Mouse (Mus musculus): ENCODE measurements around the gene Cdc42ep5. TPM values are rescaled to one million over a fixed set of nuclear protein-coding genes. Genes with fewer than 3 reads are reported as not detected.
"Not testable (repeated sequence)": the region's sequence is repeated elsewhere in the genome, so short reads cannot be mapped to it uniquely, and the experiment has no call there.

Cdc42ep5 gene
- total RNA-seq (2015; ENCODE audit: low replicate concordance) (not detected in 2 replicates), total RNA-seq (2017; ENCODE audit: low replicate concordance) (not detected in 2 replicates)

DNA sequence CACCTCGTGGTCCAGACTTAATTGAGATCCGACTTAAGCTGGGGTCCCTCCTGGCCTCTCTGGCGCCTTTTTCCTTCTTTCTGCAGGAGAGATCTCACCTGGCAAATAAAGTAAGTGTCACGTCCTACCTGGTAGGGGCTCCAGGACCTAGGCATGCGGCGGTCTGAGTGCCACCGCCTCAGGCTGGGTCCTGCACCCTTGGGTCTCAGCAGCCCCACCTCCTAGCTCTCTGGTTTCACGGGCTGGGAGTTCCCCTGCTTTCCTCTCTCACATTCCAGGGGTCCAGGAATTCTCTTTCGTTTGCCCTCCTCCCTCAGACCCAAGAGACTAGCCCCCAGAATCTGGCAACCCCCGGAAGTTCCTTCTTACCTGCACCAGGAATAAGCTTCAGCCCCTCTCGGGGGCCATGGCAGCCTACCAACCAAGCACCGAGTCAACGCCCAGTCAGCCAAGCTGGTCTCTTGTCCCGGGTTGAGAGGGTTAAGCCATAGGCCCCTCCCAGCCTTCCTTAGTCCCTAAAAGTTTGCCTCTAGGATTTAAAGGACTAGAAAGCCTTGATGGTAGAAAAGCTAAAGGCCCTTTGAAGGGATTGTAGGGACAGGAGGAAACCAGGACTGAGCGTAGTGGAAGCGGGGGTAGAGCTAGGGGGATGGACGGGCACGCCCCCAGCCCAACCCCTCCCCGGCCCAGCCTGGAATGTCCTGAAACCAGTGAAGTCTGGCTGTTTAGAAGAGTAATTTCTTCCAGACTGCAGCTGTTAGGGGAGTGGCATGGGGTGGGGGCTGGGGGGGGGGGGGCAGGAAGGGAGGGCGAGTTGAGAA, at the start of gene Cdc42ep5:
TSS of gene Cdc42ep5 (minus strand) at position 771 of the 821 bp plus-strand sequence.
- 0 out of 2 replicates have a peak, but pooled peaks have one; percentile 25 for ATAC-seq (replicated peaks; ENCODE audit: low FRiP score, poor library complexity, severe bottlenecking)

DNA sequence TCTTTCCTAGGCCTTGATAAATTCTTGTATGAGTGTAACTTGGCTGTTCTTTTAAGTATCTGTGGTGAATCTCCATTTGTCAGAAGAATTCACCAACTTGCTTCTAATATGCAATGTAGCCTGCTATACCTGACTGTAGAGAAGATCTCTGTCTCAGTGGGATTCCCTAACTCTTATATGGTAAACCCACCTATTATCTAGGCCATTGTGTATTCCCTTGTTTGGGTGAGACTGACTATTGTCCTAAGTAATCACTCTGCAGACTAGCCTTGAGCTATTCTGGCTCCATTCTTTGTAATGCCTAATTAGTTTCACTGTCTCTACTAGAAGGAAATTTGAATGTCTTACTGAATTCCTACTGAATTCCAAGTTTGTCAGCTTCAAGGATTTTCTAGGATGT, 48.8 kb upstream of the Cdc42ep5 start:
- ATAC-seq (replicated peaks; ENCODE audit: low FRiP score, poor library complexity, severe bottlenecking) = not testable (repeated sequence)

DNA sequence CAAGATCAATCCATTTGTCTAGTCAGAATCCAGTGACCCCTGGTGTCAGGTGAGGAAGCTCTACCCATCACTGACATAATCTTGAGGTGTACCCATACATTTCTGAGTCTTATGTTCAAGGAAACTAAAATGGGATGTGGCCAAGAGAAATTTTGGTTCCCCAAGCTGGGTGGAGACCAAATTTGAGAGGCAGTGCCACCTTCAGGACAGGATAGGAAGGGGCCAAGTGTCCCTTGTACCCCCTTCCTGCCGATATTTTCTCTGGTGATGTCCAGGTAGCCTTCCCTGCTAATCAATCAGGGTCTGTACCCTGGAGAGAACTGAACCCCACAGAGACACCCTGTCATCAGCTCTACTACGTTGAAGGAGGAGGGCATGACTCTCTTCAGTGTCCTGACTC, 44.0 kb upstream of the Cdc42ep5 start:
- ATAC-seq (replicated peaks; ENCODE audit: low FRiP score, poor library complexity, severe bottlenecking) = no peak

DNA sequence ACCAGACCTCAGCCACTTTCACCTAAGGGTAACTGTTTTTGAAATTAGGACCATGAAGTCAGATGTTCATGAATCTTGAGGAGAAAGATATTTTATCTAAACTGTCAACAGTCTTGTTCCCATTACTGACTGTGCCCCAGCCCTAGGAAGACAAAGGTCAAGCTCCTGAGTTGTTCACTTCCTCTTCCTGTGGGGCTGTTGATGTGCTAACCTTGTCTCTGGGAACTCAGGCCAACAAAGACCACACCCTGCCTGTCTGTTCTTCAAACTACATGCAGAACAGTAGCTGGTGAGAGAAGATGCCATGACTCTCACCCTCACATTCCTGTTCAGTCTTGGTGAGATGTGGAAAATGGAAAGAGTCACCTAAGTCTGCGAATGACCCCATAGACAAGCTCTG, 42.5 kb upstream of the Cdc42ep5 start:
- ATAC-seq (replicated peaks; ENCODE audit: low FRiP score, poor library complexity, severe bottlenecking) = no peak

DNA sequence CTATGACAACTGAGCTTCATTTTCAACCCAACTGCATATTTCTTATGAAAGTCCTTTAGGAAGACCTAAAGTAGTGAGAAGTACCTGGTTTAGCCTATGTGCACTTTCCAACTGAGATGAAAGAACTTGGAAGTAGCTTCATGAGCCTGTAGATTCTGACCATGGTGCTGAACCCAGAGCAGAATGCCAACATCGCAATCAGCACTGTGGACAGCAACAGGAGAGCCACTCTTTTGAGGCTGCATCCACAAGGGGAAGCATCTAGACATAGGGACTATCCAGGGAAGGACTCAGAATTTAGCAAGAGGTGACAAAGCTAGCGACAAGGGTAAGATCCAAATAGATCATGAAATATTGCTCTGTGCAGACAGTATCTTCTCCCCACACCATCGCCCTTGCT, 13.8 kb upstream of the Cdc42ep5 start:
- ATAC-seq (replicated peaks; ENCODE audit: low FRiP score, poor library complexity, severe bottlenecking) = no peak

DNA sequence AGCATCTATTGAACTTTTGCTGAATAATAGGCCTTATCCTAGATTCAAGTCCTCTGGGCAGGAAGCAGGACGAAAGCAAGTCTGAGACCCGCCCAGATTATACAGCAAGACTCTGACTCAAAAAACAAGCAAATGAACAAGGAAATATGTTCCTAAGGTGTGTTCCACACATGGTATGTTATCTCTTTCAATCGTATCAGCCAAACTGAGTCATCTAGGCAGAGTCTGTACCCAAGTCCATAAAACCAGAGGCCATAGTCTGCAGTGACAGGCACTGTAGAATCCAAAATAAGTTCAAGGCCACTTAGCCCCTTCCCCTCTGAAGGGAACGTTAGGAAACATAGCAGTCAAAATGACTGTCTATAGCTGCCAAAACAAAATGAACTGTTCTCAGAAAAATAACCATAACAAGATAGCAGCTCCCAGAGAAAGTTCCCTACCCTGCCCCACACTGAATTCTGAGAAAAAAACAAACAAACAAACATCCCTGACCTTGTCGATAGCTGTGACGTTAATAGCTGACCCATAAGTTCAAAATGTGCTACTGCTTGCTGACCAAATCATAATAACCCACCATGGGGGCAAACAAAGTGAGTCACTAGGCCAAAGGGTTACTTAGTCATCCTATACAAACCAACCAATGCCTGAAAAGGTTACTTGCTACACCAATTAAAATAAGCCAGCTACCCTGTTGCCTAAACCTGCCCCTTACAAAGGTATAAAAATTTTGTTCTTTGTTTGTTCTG, 5.7 kb upstream of the Cdc42ep5 start:
- no peak for ATAC-seq (replicated peaks; ENCODE audit: low FRiP score, poor library complexity, severe bottlenecking)

DNA sequence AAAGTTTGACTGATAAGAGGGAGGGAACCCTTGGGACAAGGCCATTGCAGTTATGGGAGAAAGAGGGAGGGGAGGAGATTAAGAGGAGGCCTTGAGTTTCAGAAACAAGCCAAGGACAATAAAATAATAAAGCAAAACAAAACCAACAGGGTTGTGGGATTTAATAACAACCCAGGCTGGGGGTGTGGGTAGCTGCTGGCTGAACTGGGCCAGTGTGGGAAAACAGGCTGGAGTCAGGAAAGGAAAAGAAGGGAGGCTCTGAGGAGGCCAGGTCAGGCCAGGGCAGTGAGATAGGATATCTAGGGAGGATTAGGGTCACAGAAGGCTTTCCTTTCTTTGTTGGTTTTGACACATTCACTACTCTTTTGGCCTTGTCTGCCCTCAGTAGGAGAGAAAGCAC, 2.4 kb upstream of the Cdc42ep5 start:
- no peak for ATAC-seq (replicated peaks; ENCODE audit: low FRiP score, poor library complexity, severe bottlenecking)

DNA sequence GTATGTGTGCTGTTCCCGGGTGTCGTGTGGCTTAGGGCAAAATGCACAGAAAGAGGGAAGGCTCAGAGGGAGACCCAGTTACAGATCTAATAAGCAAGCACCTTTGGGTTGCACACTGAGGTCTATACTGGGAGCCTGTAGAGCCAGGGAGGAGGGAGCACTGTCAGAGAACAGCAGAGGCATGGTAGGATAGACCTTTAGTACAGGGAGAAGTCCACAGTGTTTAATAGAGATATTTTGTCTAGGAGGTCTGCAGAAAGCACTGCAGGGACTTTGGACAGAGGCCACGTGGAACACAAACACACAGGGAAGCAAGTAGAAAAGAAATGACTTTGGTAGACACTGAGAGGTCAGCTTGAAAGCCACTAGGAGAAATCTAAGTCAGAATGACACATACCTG, 626 bp upstream of the Cdc42ep5 start:
- no peak for ATAC-seq (replicated peaks; ENCODE audit: low FRiP score, poor library complexity, severe bottlenecking)

DNA sequence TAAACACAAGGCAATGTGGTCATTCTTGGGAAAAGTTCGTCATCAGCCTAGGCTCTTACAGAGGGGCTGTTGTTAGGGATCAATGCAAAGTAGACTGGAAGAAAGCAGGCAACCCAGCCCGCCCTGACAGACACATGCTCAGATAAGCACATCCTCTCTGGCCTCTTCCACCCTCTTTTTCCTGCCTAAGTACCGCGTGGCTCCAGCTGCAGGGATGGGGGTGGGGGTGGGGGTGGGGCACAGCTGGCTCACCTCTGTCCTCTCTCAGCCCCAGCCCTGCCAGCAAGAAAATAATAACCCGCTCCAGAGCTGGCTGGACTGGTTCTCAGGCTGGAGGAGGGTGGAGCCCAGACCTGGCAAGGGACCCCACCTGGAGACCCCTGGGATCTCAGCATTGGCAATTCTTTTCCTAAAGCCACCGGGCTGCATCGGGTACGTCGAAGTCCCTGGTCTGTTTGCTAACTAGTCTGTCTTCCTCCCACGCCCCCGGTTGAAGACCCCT, 1.0 kb downstream of the Cdc42ep5 start:
- ATAC-seq (replicated peaks; ENCODE audit: low FRiP score, poor library complexity, severe bottlenecking) = no peak

DNA sequence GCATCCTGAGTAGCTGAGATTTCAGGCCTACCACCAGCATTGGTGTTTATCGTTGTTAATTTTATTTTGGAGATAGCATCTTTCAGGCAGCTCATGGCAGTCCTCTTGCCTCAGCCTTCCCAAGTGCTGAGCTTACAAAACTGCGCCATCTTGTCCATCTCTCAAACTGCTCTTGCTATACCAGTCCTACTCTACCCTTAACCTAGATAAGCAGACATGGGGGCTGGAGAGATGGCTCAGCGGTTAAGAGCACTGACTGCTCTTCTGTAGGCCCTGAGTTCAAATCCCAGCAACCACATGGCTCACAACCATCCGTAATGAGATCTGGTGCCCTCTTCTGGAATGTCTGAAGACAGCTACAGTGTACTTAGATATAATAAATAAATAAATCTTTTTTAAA, 3.1 kb downstream of the Cdc42ep5 start:
- not testable (repeated sequence) for ATAC-seq (replicated peaks; ENCODE audit: low FRiP score, poor library complexity, severe bottlenecking)

DNA sequence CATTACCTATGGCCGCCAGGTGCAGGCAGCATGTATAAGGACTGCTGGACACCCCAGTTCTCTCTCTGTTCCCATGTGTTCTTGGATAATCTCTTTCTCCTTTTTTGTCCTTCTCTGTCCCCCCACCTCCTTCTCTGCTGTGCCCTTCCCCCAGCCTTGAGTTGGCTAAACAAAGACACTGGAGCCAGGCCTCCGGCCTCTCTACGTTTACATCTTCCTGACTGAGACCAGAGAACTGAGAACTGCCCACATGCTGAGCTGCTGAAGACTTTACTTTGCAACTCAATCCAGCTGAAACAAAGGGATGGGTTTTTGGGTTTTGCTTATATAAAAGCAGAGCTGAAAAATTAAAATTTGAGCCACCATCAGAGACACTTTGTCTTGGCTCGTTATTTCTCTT, 9.7 kb downstream of the Cdc42ep5 start:
- no peak for ATAC-seq (replicated peaks; ENCODE audit: low FRiP score, poor library complexity, severe bottlenecking)

DNA sequence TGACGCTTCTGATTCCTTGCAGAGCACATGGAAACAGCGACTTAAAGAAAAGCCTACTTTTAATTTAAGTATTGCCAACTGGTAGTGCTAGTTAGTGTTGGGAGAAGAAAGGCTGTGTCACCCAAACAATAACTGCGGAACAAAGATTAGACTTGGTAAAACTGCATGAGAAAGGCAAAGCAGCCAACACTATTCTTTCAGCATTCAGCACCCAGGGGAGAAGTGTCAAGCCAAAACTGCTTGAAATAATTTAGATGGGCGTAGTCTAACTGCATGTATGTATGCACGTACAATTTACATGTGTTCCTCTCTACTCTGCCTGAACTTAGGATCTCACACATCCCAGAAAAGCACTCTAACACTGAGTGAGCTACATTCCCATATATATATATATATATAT, 10.3 kb downstream of the Cdc42ep5 start:
- ATAC-seq (replicated peaks; ENCODE audit: low FRiP score, poor library complexity, severe bottlenecking) = no peak

DNA sequence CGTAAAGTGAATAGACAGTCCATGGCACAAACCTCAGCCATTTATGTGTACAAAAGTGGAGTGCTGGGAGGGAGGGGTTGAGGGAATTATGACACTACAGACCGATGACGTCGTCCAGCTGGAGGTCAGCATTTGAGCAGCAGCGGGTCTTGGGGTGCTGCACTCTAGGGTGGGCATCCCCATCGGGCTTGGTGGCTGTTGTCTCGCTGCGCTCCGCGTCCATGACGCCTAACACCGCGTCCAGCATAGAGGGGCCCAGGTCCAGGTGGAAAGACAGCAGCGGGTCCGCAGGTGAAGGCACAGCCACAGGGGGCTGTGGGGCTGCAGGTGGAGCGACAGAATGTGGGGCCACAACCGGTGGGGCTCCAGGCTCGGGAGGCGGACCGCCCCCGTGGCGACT, 13.4 kb downstream of the Cdc42ep5 start:
- no peak for ATAC-seq (replicated peaks; ENCODE audit: low FRiP score, poor library complexity, severe bottlenecking)

DNA sequence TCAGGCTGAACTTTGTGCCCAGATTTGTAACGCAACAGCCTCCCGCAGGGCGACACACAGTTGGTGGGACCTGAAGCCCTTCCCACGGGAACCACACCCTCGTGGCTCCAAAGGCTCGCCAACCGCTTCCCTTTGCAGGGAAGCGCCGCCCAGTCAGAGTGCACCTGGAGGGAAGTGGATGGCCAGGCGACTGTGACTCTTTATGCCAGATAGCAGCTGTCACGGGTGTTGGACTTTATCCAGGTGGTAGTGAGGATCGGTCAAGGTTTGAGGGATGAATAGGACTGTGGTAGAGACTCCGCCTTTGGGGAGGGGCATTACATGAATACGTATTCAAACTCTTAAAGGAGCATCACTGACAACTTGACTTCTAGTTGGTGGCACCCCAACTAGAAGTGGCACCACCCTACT, 13.8 kb downstream of the Cdc42ep5 start:
- ATAC-seq (replicated peaks; ENCODE audit: low FRiP score, poor library complexity, severe bottlenecking) = 0 out of 2 replicates have a peak, but pooled peaks have one; percentile 31

DNA sequence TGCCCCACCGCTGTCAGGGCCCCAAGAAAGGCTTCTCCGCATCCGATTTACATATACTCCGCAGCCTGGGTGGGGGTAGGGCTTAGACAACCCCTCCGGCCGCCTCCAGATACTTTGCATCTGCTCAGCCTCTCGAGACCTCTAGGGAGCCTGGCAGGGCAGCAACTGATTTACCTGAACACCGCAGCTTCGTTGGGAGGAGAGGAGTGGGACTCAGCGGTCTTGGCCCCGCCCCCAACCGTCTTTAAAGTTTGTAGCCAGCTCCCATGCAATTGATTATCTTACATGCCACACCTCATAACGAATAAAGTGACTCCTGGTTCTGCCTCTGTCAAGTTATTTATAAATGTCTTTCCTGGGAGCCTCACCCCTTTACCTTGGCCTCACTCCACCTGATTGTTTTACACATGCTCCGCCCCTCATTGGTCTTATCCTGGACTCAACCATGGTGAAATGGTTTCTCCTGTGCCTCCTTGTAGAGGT, 14.6 kb downstream of the Cdc42ep5 start, which contains the start of gene Leng9:
TSS of gene Leng9 (minus strand) at position 316 of the 483 bp plus-strand sequence.
- ATAC-seq (replicated peaks; ENCODE audit: low FRiP score, poor library complexity, severe bottlenecking) = peak; percentile 51

DNA sequence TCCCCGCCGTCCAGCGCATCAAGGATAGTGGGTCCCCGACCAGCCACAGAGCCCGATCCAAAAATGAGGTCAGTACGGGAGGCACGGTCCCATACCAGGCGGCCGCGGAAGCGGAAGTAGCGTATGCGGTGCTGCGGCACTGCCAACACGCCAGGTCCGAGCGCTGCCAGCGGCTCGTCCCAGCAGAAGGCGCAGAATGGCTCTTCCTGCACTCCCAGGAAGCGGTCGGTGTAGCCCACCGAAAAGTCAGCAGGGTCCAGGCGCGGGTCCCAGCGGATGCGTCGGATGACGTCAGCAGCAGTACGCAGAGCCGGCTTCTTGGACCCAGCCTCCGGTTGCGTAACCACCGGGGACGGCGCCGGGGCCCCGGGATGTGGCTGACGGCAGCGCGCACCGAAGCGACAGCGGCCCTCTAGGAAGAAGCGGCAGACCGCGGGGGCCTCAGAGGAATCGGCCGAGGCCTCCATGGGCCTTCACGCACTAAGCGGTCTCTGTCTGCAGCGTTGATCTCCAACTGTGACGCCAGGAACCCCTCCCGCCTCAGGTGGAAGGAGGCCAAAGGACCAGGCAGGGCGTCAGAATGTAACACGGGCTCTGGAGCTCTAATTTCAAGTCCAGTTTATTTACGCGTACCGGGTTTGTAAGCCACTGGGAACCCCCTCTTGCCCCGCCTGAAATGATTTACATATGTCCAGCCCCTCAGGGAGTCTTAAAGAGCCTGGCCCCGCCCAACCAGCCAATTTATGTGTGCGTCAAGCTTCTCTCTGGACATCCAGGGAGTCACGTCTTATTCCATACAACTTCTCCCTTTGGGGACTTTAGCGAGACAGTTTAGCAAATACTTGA, 15.2 kb downstream of the Cdc42ep5 start:
- peak; percentile 74 for ATAC-seq (replicated peaks; ENCODE audit: low FRiP score, poor library complexity, severe bottlenecking)

DNA sequence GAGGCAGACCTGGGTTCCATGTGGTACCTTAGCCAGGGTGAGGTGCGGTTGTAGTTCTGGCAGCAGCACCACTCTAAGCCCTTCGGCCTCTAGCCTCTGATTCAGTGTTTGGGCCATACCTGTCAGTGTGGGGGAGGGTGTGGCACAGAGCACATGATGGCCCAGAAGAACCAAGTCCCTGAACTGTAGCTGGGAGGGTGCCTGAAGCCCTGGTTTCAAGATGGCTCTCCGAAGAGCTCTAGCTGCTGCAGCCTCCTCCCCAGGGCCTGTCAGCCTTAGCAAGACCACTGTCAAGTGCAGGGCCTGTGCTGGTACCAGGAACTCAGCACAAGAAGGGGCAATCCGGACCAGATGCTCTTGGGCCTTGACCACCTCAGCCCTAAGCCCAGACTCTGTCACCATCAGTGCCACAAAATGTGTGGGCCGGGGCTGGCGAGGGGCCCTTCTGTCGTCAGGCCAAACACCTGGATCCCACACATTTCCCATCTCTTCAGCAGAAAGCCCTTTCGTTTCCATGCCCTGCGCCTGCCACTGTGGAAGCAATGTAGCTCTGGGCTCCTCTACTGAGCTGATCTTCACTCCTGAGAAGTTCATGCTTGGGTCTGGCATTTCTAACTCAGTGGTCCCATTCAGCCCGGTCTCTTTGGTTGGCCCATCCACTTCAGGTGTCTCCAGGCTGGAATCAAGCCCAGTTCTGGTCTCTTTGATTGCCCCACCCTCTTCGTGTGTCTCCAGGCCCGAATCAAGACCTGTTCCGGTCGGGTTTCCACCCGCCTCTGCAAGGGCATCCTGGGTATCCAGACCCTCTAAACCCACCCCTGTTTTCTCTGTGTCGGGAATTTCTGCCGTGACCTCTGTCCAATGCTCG, 16.1 kb downstream of the Cdc42ep5 start:
- ATAC-seq (replicated peaks; ENCODE audit: low FRiP score, poor library complexity, severe bottlenecking) = no peak

DNA sequence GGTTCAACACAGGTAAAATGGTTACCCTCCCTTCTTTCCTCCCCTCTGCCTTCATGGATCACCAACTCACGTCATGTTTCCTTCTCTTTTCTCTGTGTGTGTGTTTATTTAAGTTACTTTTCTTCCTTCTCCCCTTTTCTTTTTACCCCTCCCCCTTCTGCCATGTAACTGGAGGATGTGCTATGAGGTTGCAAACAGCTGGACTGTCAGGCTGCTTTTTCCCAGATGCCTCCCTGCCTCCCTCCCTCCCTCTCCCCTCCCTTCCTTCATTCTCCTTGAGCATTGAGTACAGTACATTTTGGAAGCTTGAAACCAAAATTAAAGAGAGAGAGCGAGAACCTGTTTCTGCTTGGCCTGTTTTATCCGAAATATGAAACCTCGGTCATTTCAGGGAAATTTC, 16.8 kb downstream of the Cdc42ep5 start:
- ATAC-seq (replicated peaks; ENCODE audit: low FRiP score, poor library complexity, severe bottlenecking) = no peak

DNA sequence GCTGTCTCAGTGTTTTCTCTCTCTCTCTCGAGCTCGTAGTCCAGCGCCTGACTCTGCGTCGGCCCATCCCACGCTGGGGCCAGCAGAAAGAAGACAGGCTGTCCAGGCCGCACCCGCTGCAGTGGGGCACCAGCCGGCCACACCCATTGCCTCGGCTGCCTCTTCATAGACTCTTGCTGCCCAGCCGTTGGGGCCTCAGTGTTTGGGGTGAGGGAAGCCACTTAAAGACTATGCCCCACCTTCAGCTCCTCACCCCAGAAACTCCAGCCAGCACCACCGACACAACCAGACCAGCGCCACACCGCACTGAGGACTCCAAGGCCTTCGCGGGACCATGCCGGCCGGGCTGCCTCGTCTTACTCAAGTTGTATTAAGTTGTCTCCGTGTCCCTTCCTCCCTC, 17.3 kb downstream of the Cdc42ep5 start:
- no peak for ATAC-seq (replicated peaks; ENCODE audit: low FRiP score, poor library complexity, severe bottlenecking)
